Mouse (Mus musculus): ENCODE measurements at regions not wholly inside any gene's neighbourhood (a gene's known extent, or its start where the extent isn't known, plus 50 kb on each side); places are given as distances from the start of the nearest gene placed in this dataset.

DNA sequence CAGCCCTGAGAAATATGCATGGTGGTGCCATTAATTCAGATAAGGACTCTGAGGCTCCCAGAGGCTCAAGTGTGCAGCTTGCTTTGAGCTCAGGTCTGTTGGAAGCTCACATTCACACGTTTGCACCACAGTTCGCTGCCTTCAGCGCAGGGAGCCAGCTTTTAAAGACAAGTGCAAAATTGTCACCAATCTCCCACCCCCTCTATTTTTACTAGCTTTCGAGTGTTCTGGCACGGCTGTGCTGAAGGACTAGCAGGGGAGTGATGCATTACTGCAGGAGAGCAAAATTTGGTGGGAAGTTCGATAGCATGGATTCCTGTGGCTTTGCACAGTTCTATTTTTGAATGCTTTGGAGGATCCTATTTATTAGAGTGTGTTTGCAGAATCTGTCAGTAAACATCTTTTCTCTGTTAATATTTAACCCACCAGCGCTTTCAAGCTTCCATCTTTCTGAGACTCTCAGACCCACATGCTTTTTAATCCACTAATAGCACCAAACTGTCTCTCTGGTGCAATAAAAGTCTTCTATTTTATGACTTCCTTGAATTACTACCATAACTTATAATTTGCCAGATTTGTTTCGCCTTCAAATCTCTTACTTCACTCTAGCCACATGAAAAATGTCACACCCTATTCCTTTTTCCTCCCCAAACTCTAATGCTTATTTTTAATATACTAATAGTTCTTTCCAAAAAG lies 453.6 kb downstream of the Hsfy2 start:
- ATAC-seq: no peak
- Histone ChIP-seq H3K27ac (no peak overlapping the region), H3K4me3 (replicated peaks) (no peak overlapping the region), H3K9ac (replicated peaks) (no peak overlapping the region), H3K27me3 (no peaks in the 10 kb centered on the region), H3K36me3 (no peaks in the 10 kb centered on the region), H3K9me3 (no peaks in the 10 kb centered on the region), H3K4me2 (replicated peaks) (no peak overlapping the region), H3K4me1 (replicated peaks) (no peaks in the 10 kb centered on the region)
- WGBS: 86% methylated on average over 8 of the region's 8 CpGs

DNA sequence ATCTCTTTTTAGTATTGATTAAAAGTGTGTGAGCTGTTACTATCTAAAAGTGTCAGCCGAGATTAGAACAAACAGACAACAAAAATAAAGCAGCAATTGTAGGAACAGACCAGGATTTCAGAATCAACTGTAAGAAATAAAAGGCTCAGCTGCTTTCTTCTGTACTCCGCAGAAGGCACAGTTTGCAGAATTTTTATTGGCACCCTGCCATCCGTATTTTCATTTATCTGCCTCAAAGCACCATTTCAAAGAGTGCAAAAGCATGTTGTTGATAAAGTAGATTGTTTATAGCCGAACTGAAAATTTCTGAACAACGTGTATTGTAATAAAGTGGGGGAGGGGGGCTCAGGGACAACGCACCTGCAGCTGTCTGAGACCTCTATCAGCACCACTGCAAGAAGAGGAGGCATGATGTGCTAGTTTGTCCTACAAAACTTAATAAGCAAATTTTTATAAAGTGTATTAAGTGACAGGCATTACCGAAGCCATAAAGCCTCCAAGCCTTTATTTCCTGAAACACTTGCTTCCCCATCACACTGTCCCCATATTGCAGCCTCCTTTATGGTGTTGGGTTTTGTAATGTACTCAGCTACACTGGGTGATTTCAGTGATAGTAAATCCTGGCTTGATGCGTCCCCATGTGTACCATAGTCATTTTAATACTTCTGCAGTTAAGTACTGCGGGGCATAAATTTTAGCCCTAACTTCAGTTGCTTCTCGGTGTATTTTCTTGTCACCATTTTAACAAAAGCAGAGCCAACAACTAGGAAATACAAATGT lies 457.8 kb downstream of the Hsfy2 start:
- H3K9ac ChIP-seq (replicated peaks): no peak overlapping the region
- H3K27me3 ChIP-seq: no peaks in the 10 kb centered on the region
- H3K9me3 ChIP-seq: no peaks in the 10 kb centered on the region
- no peak overlapping the region for H3K27ac ChIP-seq
- H3K36me3 ChIP-seq: no peaks in the 10 kb centered on the region
- no peak overlapping the region for H3K4me3 ChIP-seq (replicated peaks)
- 86% methylated on average over 10 of the region's 10 CpGs for WGBS
- no peaks in the 10 kb centered on the region for H3K4me1 ChIP-seq (replicated peaks)
- H3K4me2 ChIP-seq (replicated peaks): no peak overlapping the region
- ATAC-seq: no peak

DNA sequence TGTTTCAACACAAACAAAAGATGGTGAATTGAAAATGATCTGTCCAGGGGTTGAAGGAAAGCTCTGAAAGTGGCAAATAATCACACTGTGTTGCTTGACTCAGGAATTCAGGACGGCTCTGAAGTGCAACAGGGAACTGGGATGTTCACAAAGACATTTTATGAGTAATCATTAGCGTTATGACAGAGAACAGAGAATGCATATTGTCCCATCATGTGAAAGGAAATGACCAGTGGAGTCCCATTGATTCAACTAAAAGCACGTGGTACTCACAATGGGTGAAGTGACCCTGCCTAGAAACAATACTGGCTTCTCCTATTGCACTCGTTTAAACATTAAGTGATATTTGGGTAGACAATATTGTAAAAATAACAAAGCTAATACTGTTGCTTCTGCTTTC lies 466.1 kb downstream of the Hsfy2 start:
- no peak overlapping the region for H3K27ac ChIP-seq
- H3K4me3 ChIP-seq (replicated peaks): no peak overlapping the region
- no peak for ATAC-seq
- no peak overlapping the region for H3K9ac ChIP-seq (replicated peaks)
- H3K27me3 ChIP-seq: no peaks in the 10 kb centered on the region
- H3K4me1 ChIP-seq (replicated peaks): no peaks in the 10 kb centered on the region
- no peaks in the 10 kb centered on the region for H3K9me3 ChIP-seq
- no peak overlapping the region for H3K4me2 ChIP-seq (replicated peaks)
- 59% methylated on average over 4 of the region's 4 CpGs for WGBS
- H3K36me3 ChIP-seq: no peaks in the 10 kb centered on the region

DNA sequence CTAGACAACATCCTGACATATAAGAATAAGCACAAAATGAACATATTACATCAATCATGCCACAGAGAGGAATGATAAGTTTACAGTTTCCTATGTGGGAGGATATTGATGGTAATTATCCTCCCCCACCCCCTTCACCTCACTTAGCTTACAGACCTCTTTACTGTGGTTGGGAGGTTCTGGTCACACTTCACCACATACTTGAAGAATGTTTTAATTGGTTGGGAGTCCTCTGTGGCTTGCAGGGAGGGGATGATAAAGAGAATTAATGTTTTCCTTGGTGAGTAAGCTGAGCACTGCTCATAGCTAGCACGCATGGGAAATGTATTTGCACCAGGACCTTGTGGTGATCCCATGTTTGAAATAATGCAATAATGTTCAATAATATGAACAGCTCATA lies 468.5 kb downstream of the Hsfy2 start:
- H3K9ac ChIP-seq (replicated peaks): no peak overlapping the region
- no peak overlapping the region for H3K4me3 ChIP-seq (replicated peaks)
- WGBS: 73% methylated on average over 1 of the region's 1 CpGs
- H3K27ac ChIP-seq: no peak overlapping the region
- no peaks in the 10 kb centered on the region for H3K27me3 ChIP-seq
- H3K4me1 ChIP-seq (replicated peaks): no peaks in the 10 kb centered on the region
- no peak overlapping the region for H3K4me2 ChIP-seq (replicated peaks)
- no peaks in the 10 kb centered on the region for H3K9me3 ChIP-seq
- H3K36me3 ChIP-seq: no peaks in the 10 kb centered on the region
- ATAC-seq: no peak

DNA sequence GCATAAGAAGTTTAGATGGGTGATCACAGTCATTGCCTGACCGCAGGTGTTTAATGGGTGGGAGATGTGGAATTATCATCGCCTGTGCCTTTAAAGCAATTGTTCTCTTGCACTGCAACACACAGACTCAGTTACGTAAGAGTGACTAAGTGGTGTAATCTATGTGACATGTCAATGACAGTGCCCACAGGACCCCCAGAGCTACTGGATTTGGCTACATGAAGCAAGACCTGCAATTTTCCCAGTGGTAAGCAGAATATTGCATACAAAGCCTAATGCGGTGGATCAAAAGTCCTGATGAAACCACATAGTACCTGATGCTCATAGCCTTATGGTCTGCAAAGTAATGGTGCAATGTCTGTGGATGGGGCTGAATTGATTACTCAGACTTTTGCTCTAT lies 469.2 kb downstream of the Hsfy2 start:
- no peak overlapping the region for H3K27ac ChIP-seq
- no peaks in the 10 kb centered on the region for H3K4me1 ChIP-seq (replicated peaks)
- H3K4me3 ChIP-seq (replicated peaks): no peak overlapping the region
- H3K9me3 ChIP-seq: no peaks in the 10 kb centered on the region
- H3K36me3 ChIP-seq: no peaks in the 10 kb centered on the region
- no peaks in the 10 kb centered on the region for H3K27me3 ChIP-seq
- no peak for ATAC-seq
- H3K4me2 ChIP-seq (replicated peaks): no peak overlapping the region
- no peak overlapping the region for H3K9ac ChIP-seq (replicated peaks)
- 89% methylated on average over 4 of the region's 4 CpGs for WGBS

DNA sequence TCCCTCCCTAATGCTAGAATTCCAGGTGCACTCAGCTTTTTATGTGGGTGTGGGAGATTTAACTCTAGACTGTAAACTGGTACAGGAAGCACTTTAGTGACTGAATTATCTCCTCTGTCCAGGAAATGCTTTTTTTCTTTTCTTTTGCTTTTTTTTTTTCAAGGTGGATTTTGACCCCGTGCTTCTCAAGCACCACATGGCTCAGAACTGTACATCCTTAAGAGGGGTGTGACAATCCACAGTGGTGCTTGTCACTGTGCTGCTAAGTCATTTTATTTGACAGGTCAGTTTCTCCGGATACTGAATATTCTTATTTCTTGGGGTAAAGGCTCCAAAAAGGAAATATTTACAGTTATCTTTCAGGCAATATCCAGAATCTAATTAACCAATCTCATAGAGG lies 472.0 kb downstream of the Hsfy2 start:
- no peaks in the 10 kb centered on the region for H3K4me1 ChIP-seq (replicated peaks)
- no peaks in the 10 kb centered on the region for H3K27me3 ChIP-seq
- no peak overlapping the region for H3K4me2 ChIP-seq (replicated peaks)
- 99% methylated on average over 2 of the region's 2 CpGs for WGBS
- no peak overlapping the region for H3K9ac ChIP-seq (replicated peaks)
- no peaks in the 10 kb centered on the region for H3K36me3 ChIP-seq
- no peak for ATAC-seq
- H3K9me3 ChIP-seq: no peaks in the 10 kb centered on the region
- H3K27ac ChIP-seq: no peak overlapping the region
- H3K4me3 ChIP-seq (replicated peaks): no peak overlapping the region

DNA sequence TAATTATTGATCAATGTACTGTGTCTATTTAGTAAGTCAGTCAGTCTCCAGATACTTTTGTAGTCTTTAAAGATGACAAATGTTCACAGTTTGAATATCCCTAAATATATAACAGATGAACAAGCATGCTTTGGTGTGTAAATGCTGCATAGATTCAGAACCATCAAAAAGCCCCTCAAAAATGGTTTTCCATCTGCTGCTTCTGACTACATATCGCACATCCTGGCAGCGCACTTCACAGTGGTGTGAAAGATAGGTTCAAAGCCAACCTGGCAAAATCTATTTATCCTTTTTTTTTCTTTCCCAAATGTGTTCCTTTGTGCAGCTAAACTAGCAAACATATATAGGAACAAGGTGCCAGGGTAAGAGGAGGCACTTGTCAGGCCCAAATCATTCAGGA lies 472.9 kb downstream of the Hsfy2 start:
- ATAC-seq: no peak
- 97% methylated on average over 2 of the region's 2 CpGs for WGBS
- H3K4me1 ChIP-seq (replicated peaks): no peaks in the 10 kb centered on the region
- H3K27me3 ChIP-seq: no peaks in the 10 kb centered on the region
- no peaks in the 10 kb centered on the region for H3K9me3 ChIP-seq
- H3K4me2 ChIP-seq (replicated peaks): no peak overlapping the region
- H3K27ac ChIP-seq: no peak overlapping the region
- H3K4me3 ChIP-seq (replicated peaks): no peak overlapping the region
- H3K36me3 ChIP-seq: no peaks in the 10 kb centered on the region
- H3K9ac ChIP-seq (replicated peaks): no peak overlapping the region

DNA sequence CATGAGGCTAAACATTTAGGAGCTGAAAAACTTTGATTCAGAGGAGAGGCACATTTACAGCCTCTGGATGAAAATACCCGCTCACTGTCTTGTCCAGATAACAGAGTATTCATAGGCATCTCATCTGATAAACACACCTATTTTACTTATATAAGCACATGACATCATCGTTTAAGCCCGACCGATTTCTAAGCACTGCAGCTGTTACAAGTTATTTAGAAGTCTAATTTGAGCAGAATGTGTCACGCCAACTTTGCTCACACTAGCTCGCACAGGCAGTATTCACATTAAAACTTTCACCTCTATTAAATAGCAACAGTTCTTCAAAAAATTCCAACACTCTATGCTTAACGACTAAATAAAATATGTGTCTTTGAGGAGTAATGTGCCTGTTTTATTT lies 506.3 kb downstream of the Hsfy2 start:
- no peak for ATAC-seq
- H3K9ac ChIP-seq (replicated peaks): no peak overlapping the region
- WGBS: 72% methylated on average over 7 of the region's 7 CpGs

DNA sequence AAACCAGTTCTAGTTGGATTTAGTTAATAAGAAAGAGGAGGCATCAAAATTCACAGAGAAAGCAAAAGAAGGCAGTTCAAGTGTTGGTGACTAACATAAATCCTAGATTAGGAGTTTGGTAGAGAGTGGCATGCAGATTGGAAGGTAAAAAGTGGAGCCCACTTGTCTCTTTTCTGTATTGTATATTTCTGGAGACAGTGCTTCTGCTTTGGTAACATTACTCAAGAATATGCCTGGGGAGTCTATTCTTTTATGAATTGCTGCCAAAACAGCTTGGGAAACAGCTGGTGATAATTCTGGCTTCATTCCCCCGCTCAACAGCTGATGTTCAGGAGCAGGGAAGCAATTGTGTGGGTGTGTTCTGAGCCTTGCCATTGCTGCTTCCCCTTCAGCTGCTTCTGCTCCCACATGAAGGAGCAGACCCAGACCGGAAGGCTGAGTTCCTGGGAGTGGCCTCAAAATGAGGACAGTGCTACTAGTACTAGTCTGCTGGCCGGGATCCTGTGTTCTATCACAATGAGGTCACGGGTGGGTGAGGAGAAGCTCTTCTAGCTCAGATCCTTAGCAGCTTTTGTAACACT lies 547.9 kb downstream of the Hsfy2 start:
- WGBS: 84% methylated on average over 4 of the region's 4 CpGs
- H3K4me3 ChIP-seq (replicated peaks): no peak overlapping the region
- no peaks in the 10 kb centered on the region for H3K27me3 ChIP-seq
- H3K4me1 ChIP-seq (replicated peaks): no peaks in the 10 kb centered on the region
- no peak overlapping the region for H3K27ac ChIP-seq
- H3K9ac ChIP-seq (replicated peaks): no peak overlapping the region
- 0 out of 2 replicates have a peak, but pooled peaks cover 2% of the 10 kb centered on the region for H3K9me3 ChIP-seq
- H3K36me3 ChIP-seq: no peaks in the 10 kb centered on the region
- H3K4me2 ChIP-seq (replicated peaks): no peak overlapping the region
- no peak for ATAC-seq

More for the DNA sequence above, 506.3 kb downstream of the Hsfy2 start:
- no peak overlapping the region for H3K27ac ChIP-seq
- H3K9me3 ChIP-seq: no peaks in the 10 kb centered on the region
- no peak overlapping the region for H3K4me2 ChIP-seq (replicated peaks)
- H3K4me1 ChIP-seq (replicated peaks): no peaks in the 10 kb centered on the region
- H3K27me3 ChIP-seq: no peaks in the 10 kb centered on the region
- no peak overlapping the region for H3K4me3 ChIP-seq (replicated peaks)
- H3K36me3 ChIP-seq: no peaks in the 10 kb centered on the region

DNA sequence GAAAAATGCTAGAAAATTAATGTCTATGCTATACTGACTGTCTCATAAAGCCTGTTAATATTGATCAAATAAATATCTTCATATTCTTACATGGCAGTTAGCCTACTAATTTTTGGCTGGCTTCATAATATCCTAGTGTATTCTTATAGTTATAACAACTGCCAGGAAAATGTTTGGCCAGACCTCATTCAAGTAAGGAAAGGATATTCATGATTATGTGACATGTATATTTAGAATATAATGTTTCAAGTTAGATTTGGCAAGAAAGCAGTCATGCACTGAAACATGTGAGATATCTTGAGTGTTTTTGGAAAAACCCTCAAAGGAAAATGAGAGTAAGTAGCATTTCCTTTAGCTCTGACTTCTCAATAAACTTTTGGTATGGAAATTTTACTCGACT lies 548.9 kb downstream of the Hsfy2 start:
- Histone ChIP-seq H3K27me3 (no peaks in the 10 kb centered on the region), H3K4me1 (replicated peaks) (no peaks in the 10 kb centered on the region), H3K27ac (no peak overlapping the region), H3K9me3 (0 out of 2 replicates have a peak, but pooled peaks cover 2% of the 10 kb centered on the region), H3K36me3 (no peaks in the 10 kb centered on the region), H3K4me2 (replicated peaks) (no peak overlapping the region), H3K4me3 (replicated peaks) (no peak overlapping the region), H3K9ac (replicated peaks) (no peak overlapping the region)
- WGBS: 68% methylated on average over 1 of the region's 1 CpGs
- ATAC-seq: no peak

DNA sequence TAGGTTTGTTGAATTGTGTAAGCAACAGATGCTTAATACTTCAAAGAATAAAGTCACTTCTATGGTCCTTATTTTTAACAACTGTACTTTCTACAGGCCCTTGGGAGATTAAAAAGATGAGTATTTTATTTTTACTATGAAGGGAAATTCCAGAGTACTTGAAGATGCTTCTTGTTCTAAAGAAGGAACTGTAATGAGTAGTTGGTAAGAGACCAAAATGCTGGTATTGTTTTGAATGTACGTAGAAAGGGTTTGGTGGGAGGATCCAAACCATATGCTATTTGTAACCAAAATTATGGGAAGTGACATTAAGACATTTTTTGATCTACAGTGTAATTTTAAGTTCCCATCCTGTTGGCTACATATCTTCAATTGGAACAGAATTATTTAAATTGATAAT lies 560.5 kb downstream of the Hsfy2 start:
- no peaks in the 10 kb centered on the region for H3K4me1 ChIP-seq (replicated peaks)
- H3K27ac ChIP-seq: no peak overlapping the region
- no peaks in the 10 kb centered on the region for H3K36me3 ChIP-seq
- H3K9me3 ChIP-seq: no peaks in the 10 kb centered on the region
- no peak overlapping the region for H3K9ac ChIP-seq (replicated peaks)
- 90% methylated on average over 1 of the region's 1 CpGs for WGBS
- H3K4me3 ChIP-seq (replicated peaks): no peak overlapping the region
- H3K4me2 ChIP-seq (replicated peaks): no peak overlapping the region
- H3K27me3 ChIP-seq: no peaks in the 10 kb centered on the region
- no peak for ATAC-seq

DNA sequence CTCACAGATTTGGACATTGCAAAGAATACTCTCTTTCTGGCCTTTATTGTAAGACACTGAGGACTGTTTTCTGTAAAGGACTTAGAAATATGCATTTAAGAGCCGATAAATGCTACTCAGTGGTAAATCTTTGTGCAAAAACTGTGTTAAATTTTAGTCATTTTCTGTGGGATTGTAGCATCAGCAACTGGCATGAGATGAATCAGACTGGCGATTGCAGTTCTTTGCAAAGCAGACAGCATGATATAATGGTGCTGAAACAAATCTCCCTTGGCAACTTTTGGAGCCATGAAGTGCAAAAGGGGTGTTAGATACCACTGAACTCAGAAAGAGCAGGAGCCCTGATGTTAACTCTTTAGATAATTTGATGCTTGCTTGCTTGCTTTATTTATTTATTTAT lies 565.0 kb downstream of the Hsfy2 start:
- no peaks in the 10 kb centered on the region for H3K9me3 ChIP-seq
- H3K4me1 ChIP-seq (replicated peaks): no peaks in the 10 kb centered on the region
- WGBS: 92% methylated on average over 2 of the region's 2 CpGs
- H3K36me3 ChIP-seq: no peaks in the 10 kb centered on the region
- H3K4me3 ChIP-seq (replicated peaks): no peak overlapping the region
- no peaks in the 10 kb centered on the region for H3K27me3 ChIP-seq
- no peak overlapping the region for H3K27ac ChIP-seq
- ATAC-seq: no peak
- no peak overlapping the region for H3K9ac ChIP-seq (replicated peaks)
- no peak overlapping the region for H3K4me2 ChIP-seq (replicated peaks)

Measured in midbrain, embryonic 13.5 days (tissue).